Mouse (Mus musculus): ENCODE results near the gene Dpm3.

GRCm38 (mm10) chr3:89280606-89281511 lies 21.7 kb downstream of the Dpm3 start, which contains the start of gene Efna1:
- TF ChIP-seq CTCF (IDR thresholded peaks at IDR 0.05; ENCODE audit: control insufficient read depth, insufficient read depth, low read length) (no peak), POLR2A (IDR thresholded peaks at IDR 0.05; ENCODE audit: borderline replicate concordance, control insufficient read depth, low read depth, low read length) (no peak)

All from bone marrow, adult 2 months (tissue).